Mouse (Mus musculus) limb, embryonic 11.5 days (tissue): ENCODE measurements around the gene Srbd1. TPM values are rescaled to one million over a fixed set of nuclear protein-coding genes. Genes with fewer than 3 reads are reported as not detected.

ENCODE experiments used
- ATAC-seq: fragments of 200-750 bp; cut with Nextera tagmentation; 2 replicates; pipeline ENCODE4 v1.8.0; 2017; ENCODE audit warnings: low read depth; ENCODE audit not compliant: insufficient number of reproducible peaks, low FRiP score, low TSS enrichment
- DNase-seq: peaks from one replicate; pipeline ENCODE4 v3.0.0-alpha.2; 2015; ENCODE audit warnings: low spot score
- H3K27ac ChIP-seq: fragments of 300-500 bp; sonication (generic); replicated peaks from 2 replicates; pipeline ENCODE4 v1.5.1; 2014; ENCODE audit warnings: low read depth, mild to moderate bottlenecking, low read length
- H3K27me3 ChIP-seq: fragments of 300-500 bp; sonication (generic); 2 replicates; pipeline ENCODE4 v1.6.1; 2014; ENCODE audit warnings: mild to moderate bottlenecking, low read length, mixed read lengths; ENCODE audit not compliant: control insufficient read depth, insufficient read depth
- H3K36me3 ChIP-seq: fragments of 300-500 bp; sonication (generic); 2 replicates; pipeline ENCODE4 v1.6.1; 2014; ENCODE audit warnings: mild to moderate bottlenecking, low read length, moderate library complexity, mixed read lengths; ENCODE audit not compliant: control insufficient read depth, insufficient read depth
- H3K4me1 ChIP-seq: fragments of 300-500 bp; sonication (generic); 2 replicates; pipeline ENCODE4 v1.6.1; 2014; ENCODE audit warnings: low read length, mixed read lengths; ENCODE audit not compliant: control insufficient read depth, insufficient read depth
- H3K4me2 ChIP-seq: fragments of 300-500 bp; sonication (generic); 2 replicates; pipeline ENCODE4 v1.6.1; 2014; ENCODE audit warnings: low read depth, mild to moderate bottlenecking, moderate library complexity; ENCODE audit not compliant: severe bottlenecking
- H3K4me3 ChIP-seq: fragments of 300-500 bp; sonication (generic); 2 replicates; pipeline ENCODE4 v1.5.1; 2014; ENCODE audit warnings: low read depth, low read length
- H3K9ac ChIP-seq: fragments of 300-500 bp; sonication (generic); 2 replicates; pipeline ENCODE4 v1.6.1; 2014; ENCODE audit warnings: mild to moderate bottlenecking, low read length
- H3K9me3 ChIP-seq: fragments of 300-500 bp; sonication (generic); 2 replicates; pipeline ENCODE4 v1.6.1; 2016; ENCODE audit warnings: low read length; ENCODE audit not compliant: control insufficient read depth
- WGBS: fragments of 180-500 bp; shearing (Covaris S2); extraction: QIAGEN DNeasy Blood & Tissue Kit; methylation state at CpG from one replicate; pipeline ENCODE4 v1.1.7; 2014; 5-methylcytosine and 5-hydroxymethylcytosine counted together
- polyA plus RNA-seq: library from polyadenylated mRNA; unstranded; fragments of >200 nt; fragmentation: Nextera tagmentation; extraction: Ambion mirVana; gene quantifications from 2 replicates; pipeline ENCODE4 v1.2.1, GENCODE M21; 2014

Srbd1 gene
- polyA plus RNA-seq, 1 experiment from 2014 or later: 14.3 TPM

- Histone ChIP-seq H3K9ac (no peak overlapping the region), H3K4me1 (peaks cover 23% of the 10 kb centered on the region), H3K36me3 (no peaks in the 10 kb centered on the region), H3K27ac (no peak overlapping the region), H3K27me3 (no peaks in the 10 kb centered on the region), H3K4me3 (no peak overlapping the region), H3K9me3 (no peaks in the 10 kb centered on the region), H3K4me2 (peak overlapping the region; percentile 96; the same call in 1 of the 2 replicates)
- DNase-seq (no peak), ATAC-seq (no peak)
- 65% methylated on average over 9 of the region's 9 CpGs for WGBS
These were observed 25.4 kb upstream of the Srbd1 start for GRCm38 (mm10) chr17:86170164-86170958.

DNA sequence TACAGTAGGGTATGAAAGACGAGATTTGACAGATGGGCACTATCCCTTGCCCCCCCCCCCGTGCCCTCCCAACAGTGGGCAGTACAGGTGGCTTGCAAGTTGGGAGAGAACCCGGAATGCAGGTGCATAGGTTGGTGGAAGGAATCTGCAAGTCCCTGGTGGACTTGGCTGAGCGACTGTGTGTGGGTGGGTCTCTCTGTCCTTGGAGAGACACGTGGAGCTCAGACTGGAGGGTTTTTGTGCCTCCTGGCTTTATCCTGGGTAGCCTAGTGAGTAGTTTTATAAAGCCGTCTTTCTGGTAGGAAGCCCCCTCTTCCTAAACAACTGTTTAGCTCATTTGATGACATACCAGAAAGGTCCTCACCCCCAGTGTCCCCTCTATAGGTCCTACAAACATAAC lies 24.1 kb upstream of the Srbd1 start:
- H3K27ac ChIP-seq: no peak overlapping the region

GRCm38 (mm10) chr17:86168231-86168981 lies 23.4 kb upstream of the Srbd1 start:
- peak overlapping the region; percentile 68 for H3K4me3 ChIP-seq
- no peaks in the 10 kb centered on the region for H3K27me3 ChIP-seq
- H3K36me3 ChIP-seq: no peaks in the 10 kb centered on the region
- H3K4me1 ChIP-seq: peaks cover 20% of the 10 kb centered on the region
- peak overlapping the region; percentile 96 for H3K4me2 ChIP-seq
- WGBS: under 1% methylated on average over 64 of the region's 64 CpGs
- no peaks in the 10 kb centered on the region for H3K9me3 ChIP-seq
- no peak overlapping the region for H3K27ac ChIP-seq
- DNase-seq (peak; percentile 63), ATAC-seq (no peak)
- H3K9ac ChIP-seq: peak overlapping the region; percentile 85

More for the DNA sequence above, 24.1 kb upstream of the Srbd1 start:
- Histone ChIP-seq H3K9me3 (no peaks in the 10 kb centered on the region), H3K4me3 (peak overlapping the region; percentile 68), H3K9ac (no peak overlapping the region; the same call in 1 of the 2 replicates), H3K4me2 (peak overlapping the region; percentile 96), H3K36me3 (no peaks in the 10 kb centered on the region), H3K27me3 (no peaks in the 10 kb centered on the region), H3K4me1 (peaks cover 20% of the 10 kb centered on the region)
- ATAC-seq (no peak), DNase-seq (peak; percentile 34)
- WGBS: 20% methylated on average over 6 of the region's 6 CpGs

GRCm38 (mm10) chr17:86167320-86168230 lies 22.6 kb upstream of the Srbd1 start, which contains the start of gene Prkce:
Prkce (plus strand) TSS chr17:86167785.
- H3K9ac ChIP-seq: peak within 1 kb of the TSS; percentile 85
- peak within 1 kb of the TSS; percentile 95 for H3K27ac ChIP-seq
- H3K36me3 ChIP-seq: no peaks in the 10 kb centered on the region
- H3K4me1 ChIP-seq: peaks cover 20% of the 10 kb centered on the region
- peak within 1 kb of the TSS; percentile 68 for H3K4me3 ChIP-seq
- WGBS: under 1% methylated on average over 105 of the region's 115 CpGs
- no peaks in the 10 kb centered on the region for H3K27me3 ChIP-seq
- DNase-seq: peak; percentile 91
- no peaks in the 10 kb centered on the region for H3K9me3 ChIP-seq
- peak within 1 kb of the TSS; percentile 96 for H3K4me2 ChIP-seq
- peak; percentile 69 for ATAC-seq

DNA sequence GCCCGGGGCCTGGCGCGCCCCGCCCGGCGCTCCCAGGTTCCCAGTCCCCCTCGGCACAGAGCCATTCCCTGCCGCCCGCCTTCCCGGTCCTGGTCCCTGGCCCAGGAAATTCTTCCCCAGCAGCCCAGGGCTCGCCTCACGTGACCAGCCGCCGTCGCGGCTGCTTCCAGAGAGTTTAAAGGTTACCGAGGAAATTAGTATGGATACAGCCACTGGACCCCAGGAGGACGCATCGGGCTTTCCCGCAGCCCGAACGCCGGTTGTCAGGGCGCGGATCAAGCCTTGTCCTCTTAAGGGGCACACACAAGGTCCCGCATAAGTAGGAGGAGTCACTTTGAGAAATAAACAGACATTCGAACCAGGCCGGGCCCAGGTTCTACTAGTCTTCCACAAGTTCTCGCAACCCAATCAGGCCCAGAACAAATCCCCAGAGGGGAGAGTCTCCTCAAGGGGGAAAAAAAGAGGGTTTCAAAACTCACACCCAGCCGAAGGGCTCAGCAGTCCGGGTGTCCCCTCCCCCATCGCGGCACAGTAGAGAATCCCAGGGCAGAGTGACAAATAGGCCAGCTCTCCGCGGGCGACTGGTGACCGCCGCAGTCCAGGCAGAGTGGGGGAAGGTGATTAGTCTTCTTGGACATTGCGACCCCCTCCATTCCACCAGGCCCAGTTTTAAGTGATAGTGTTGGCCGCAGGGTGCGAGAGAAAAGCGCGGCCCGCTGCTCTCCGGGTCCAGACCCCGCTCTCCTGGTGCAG lies 21.8 kb upstream of the Srbd1 start:
- Histone ChIP-seq H3K9ac (peak overlapping the region; percentile 85), H3K36me3 (no peaks in the 10 kb centered on the region), H3K27ac (peak overlapping the region; percentile 95), H3K9me3 (no peaks in the 10 kb centered on the region), H3K4me1 (peaks cover 20% of the 10 kb centered on the region), H3K4me2 (peak overlapping the region; percentile 96), H3K27me3 (no peaks in the 10 kb centered on the region), H3K4me3 (peak overlapping the region; percentile 68)
- DNase-seq: peak; percentile 81
- WGBS: under 1% methylated on average over 46 of the region's 46 CpGs
- ATAC-seq: peak; percentile 67; the same call in 1 of the 2 replicates

GRCm38 (mm10) chr17:86166051-86166566 lies 21.1 kb upstream of the Srbd1 start:
- Histone ChIP-seq H3K4me2 (peak overlapping the region; percentile 96), H3K36me3 (no peaks in the 10 kb centered on the region), H3K27ac (peak overlapping the region; percentile 95), H3K4me3 (peak overlapping the region; percentile 68), H3K27me3 (no peaks in the 10 kb centered on the region), H3K9ac (peak overlapping the region; percentile 85), H3K9me3 (no peaks in the 10 kb centered on the region), H3K4me1 (peaks cover 20% of the 10 kb centered on the region)
- peak; percentile 36 for DNase-seq
- no peak for ATAC-seq
- WGBS: 2% methylated on average over 19 of the region's 19 CpGs

GRCm38 (mm10) chr17:86164416-86164815 lies 19.4 kb upstream of the Srbd1 start:
- DNase-seq: no peak
- Histone ChIP-seq H3K27me3 (no peaks in the 10 kb centered on the region), H3K4me1 (peaks cover 12% of the 10 kb centered on the region), H3K4me2 (no peak overlapping the region), H3K9me3 (no peaks in the 10 kb centered on the region), H3K27ac (no peak overlapping the region), H3K4me3 (no peak overlapping the region), H3K9ac (no peak overlapping the region), H3K36me3 (no peaks in the 10 kb centered on the region)
- ATAC-seq: no peak
- WGBS: 85% methylated on average over 7 of the region's 7 CpGs
